Mouse (Mus musculus) forebrain, embryonic 14.5 days (tissue): ENCODE measurements around the gene Helz2. TPM values are rescaled to one million over a fixed set of nuclear protein-coding genes. Genes with fewer than 3 reads are reported as not detected.

ENCODE experiments used
- ATAC-seq: fragments of 200-750 bp; cut with Nextera tagmentation; 2 replicates; pipeline ENCODE4 v1.8.0; 2017; ENCODE audit warnings: mild to moderate bottlenecking, moderate library complexity
- DNase-seq: peaks from one replicate; pipeline ENCODE4 v3.0.0-alpha.2; 2015; ENCODE audit warnings: low spot score
- H3K27ac ChIP-seq: fragments of 300-500 bp; sonication (generic); 2 replicates; pipeline ENCODE4 v1.5.1; 2014; ENCODE audit warnings: low read depth, mild to moderate bottlenecking, control low read depth, low read length, moderate library complexity
- H3K27me3 ChIP-seq: fragments of 300-500 bp; sonication (generic); replicated peaks from 2 replicates; pipeline ENCODE4 v1.6.1; 2014; ENCODE audit warnings: low read length, control low read depth, mixed read lengths; ENCODE audit not compliant: control insufficient read depth, insufficient read depth
- H3K36me3 ChIP-seq: fragments of 300-500 bp; sonication (generic); 2 replicates; pipeline ENCODE4 v1.6.1; 2014; ENCODE audit warnings: low read length, control low read depth; ENCODE audit not compliant: control insufficient read depth, insufficient read depth
- H3K4me1 ChIP-seq: fragments of 300-500 bp; sonication (generic); 2 replicates; pipeline ENCODE4 v1.6.1; 2014; ENCODE audit warnings: antibody characterized with exemption, low read length, control low read depth; ENCODE audit not compliant: control insufficient read depth, insufficient read depth
- H3K4me2 ChIP-seq: fragments of 300-500 bp; sonication (generic); 2 replicates; pipeline ENCODE4 v1.6.1; 2014; ENCODE audit warnings: mild to moderate bottlenecking, control low read depth, low read length
- H3K4me3 ChIP-seq: fragments of 300-500 bp; sonication (generic); 2 replicates; pipeline ENCODE4 v1.5.1; 2014; ENCODE audit warnings: low read depth, low read length, control low read depth
- H3K9ac ChIP-seq: fragments of 300-500 bp; sonication (generic); 2 replicates; pipeline ENCODE4 v1.6.1; 2014; ENCODE audit warnings: mild to moderate bottlenecking, low read length, control low read depth, moderate library complexity
- H3K9me3 ChIP-seq: fragments of 300-500 bp; sonication (generic); replicated peaks from 2 replicates; pipeline ENCODE4 v1.6.1; 2016; ENCODE audit warnings: low read length, control low read depth, mixed read lengths; ENCODE audit not compliant: control insufficient read depth
- WGBS: fragments of 180-500 bp; shearing (Covaris S2); extraction: QIAGEN DNeasy Blood & Tissue Kit; methylation state at CpG from one replicate; pipeline ENCODE4 v1.1.7; 2014; 5-methylcytosine and 5-hydroxymethylcytosine counted together
- polyA plus RNA-seq: library from polyadenylated mRNA; unstranded; fragments of >200 nt; fragmentation: Nextera tagmentation; extraction: Ambion mirVana; gene quantifications from 2 replicates; pipeline ENCODE4 v1.2.1, GENCODE M21; 2014

The Helz2 gene
- polyA plus RNA-seq, 1 experiment from 2014 or later: 0.33 TPM

GRCm38 (mm10) chr2:181216037-181216436 lies 25.8 kb downstream of the Helz2 start:
- H3K4me2 ChIP-seq: no peak overlapping the region
- no peak overlapping the region for H3K4me3 ChIP-seq
- H3K27me3 ChIP-seq: peaks cover 26% of the 10 kb centered on the region
- peaks cover 11% of the 10 kb centered on the region; the same call in 1 of the 2 replicates for H3K4me1 ChIP-seq
- no peak overlapping the region for H3K9ac ChIP-seq
- WGBS: 92% methylated on average over 6 of the region's 6 CpGs
- ATAC-seq (no peak), DNase-seq (no peak)
- H3K27ac ChIP-seq: no peak overlapping the region
- H3K9me3 ChIP-seq: no peaks in the 10 kb centered on the region
- H3K36me3 ChIP-seq: no peaks in the 10 kb centered on the region

- no peaks in the 10 kb centered on the region for H3K36me3 ChIP-seq
- H3K4me3 ChIP-seq: peak within 1 kb of the TSS; percentile 16
- peaks cover 26% of the 10 kb centered on the region for H3K27me3 ChIP-seq
- H3K4me2 ChIP-seq: peak within 1 kb of the TSS; percentile 39
- under 1% methylated on average over 17 of the region's 17 CpGs for WGBS
- H3K27ac ChIP-seq: no peak within 1 kb of the TSS
- H3K9ac ChIP-seq: peak within 1 kb of the TSS; percentile 32; the same call in 1 of the 2 replicates
- H3K4me1 ChIP-seq: 0 out of 2 replicates have a peak, but pooled peaks cover 3% of the 10 kb centered on the region
- ATAC-seq (no peak), DNase-seq (no peak)
- no peaks in the 10 kb centered on the region for H3K9me3 ChIP-seq
These were observed 28.8 kb downstream of the Helz2 start, which contains the start of gene Srms for GRCm38 (mm10) chr2:181213021-181213445. TSS of gene Srms (minus strand) at chr2:181213185.

- H3K4me2 ChIP-seq: peak overlapping the region; percentile 39
- H3K4me1 ChIP-seq: 0 out of 2 replicates have a peak, but pooled peaks cover 3% of the 10 kb centered on the region
- peak overlapping the region; percentile 32; the same call in 1 of the 2 replicates for H3K9ac ChIP-seq
- DNase-seq (no peak), ATAC-seq (no peak)
- no peaks in the 10 kb centered on the region for H3K9me3 ChIP-seq
- peak overlapping the region; percentile 16 for H3K4me3 ChIP-seq
- H3K27me3 ChIP-seq: peaks cover 26% of the 10 kb centered on the region
- H3K27ac ChIP-seq: no peak overlapping the region
- H3K36me3 ChIP-seq: no peaks in the 10 kb centered on the region
- WGBS: 2% methylated on average over 34 of the region's 34 CpGs
These were observed 29.3 kb downstream of the Helz2 start for GRCm38 (mm10) chr2:181212389-181213020.

- H3K36me3 ChIP-seq: no peaks in the 10 kb centered on the region
- no peak overlapping the region for H3K4me3 ChIP-seq
- no peaks in the 10 kb centered on the region for H3K4me1 ChIP-seq
- H3K9ac ChIP-seq: no peak overlapping the region
- H3K9me3 ChIP-seq: no peaks in the 10 kb centered on the region
- no peak for DNase-seq
- H3K27me3 ChIP-seq: no peaks in the 10 kb centered on the region; the same call in 1 of the 2 replicates
- no peak overlapping the region for H3K4me2 ChIP-seq
- ATAC-seq: no peak
- 80% methylated on average over 9 of the region's 9 CpGs for WGBS
- no peak overlapping the region for H3K27ac ChIP-seq
These were observed 35.7 kb downstream of the Helz2 start for GRCm38 (mm10) chr2:181206118-181206517.

- H3K4me2 ChIP-seq: no peak overlapping the region
- no peak overlapping the region for H3K27ac ChIP-seq
- H3K4me3 ChIP-seq: no peak overlapping the region
- H3K9me3 ChIP-seq: no peaks in the 10 kb centered on the region
- no peak overlapping the region for H3K9ac ChIP-seq
- 85% methylated on average over 5 of the region's 5 CpGs for WGBS
- H3K36me3 ChIP-seq: no peaks in the 10 kb centered on the region
- H3K4me1 ChIP-seq: no peaks in the 10 kb centered on the region
- ATAC-seq: no peak
- DNase-seq: no peak
- H3K27me3 ChIP-seq: no peaks in the 10 kb centered on the region
These were observed 36.1 kb downstream of the Helz2 start for GRCm38 (mm10) chr2:181205678-181206077.

- H3K4me2 ChIP-seq: no peak overlapping the region
- 78% methylated on average over 6 of the region's 6 CpGs for WGBS
- ATAC-seq (no peak), DNase-seq (no peak)
- H3K36me3 ChIP-seq: no peaks in the 10 kb centered on the region
- H3K27ac ChIP-seq: no peak overlapping the region
- H3K4me1 ChIP-seq: no peaks in the 10 kb centered on the region
- no peak overlapping the region for H3K4me3 ChIP-seq
- no peaks in the 10 kb centered on the region for H3K9me3 ChIP-seq
- no peak overlapping the region for H3K9ac ChIP-seq
- no peaks in the 10 kb centered on the region for H3K27me3 ChIP-seq
These were observed 38.9 kb downstream of the Helz2 start for GRCm38 (mm10) chr2:181202886-181203285.

- no peak for ATAC-seq
These were observed 39.4 kb downstream of the Helz2 start, which contains the start of gene Ptk6 for GRCm38 (mm10) chr2:181202422-181202821. TSS of gene Ptk6 (minus strand) at chr2:181202789.

GRCm38 (mm10) chr2:181201606-181202005 lies 40.2 kb downstream of the Helz2 start:
- H3K4me2 ChIP-seq: no peak overlapping the region
- no peak overlapping the region for H3K4me3 ChIP-seq
- no peaks in the 10 kb centered on the region for H3K9me3 ChIP-seq
- no peak for DNase-seq
- H3K9ac ChIP-seq: no peak overlapping the region
- no peak for ATAC-seq
- H3K4me1 ChIP-seq: no peaks in the 10 kb centered on the region
- H3K27me3 ChIP-seq: no peaks in the 10 kb centered on the region
- 81% methylated on average over 3 of the region's 3 CpGs for WGBS
- H3K36me3 ChIP-seq: no peaks in the 10 kb centered on the region
- no peak overlapping the region for H3K27ac ChIP-seq

More at GRCm38 (mm10) chr2:181202422-181202821, 39.4 kb downstream of the Helz2 start, which contains the start of gene Ptk6:
- 81% methylated on average over 3 of the region's 3 CpGs for WGBS
- DNase-seq: no peak
- Histone ChIP-seq H3K4me1 (no peaks in the 10 kb centered on the region), H3K9me3 (no peaks in the 10 kb centered on the region), H3K4me3 (no peak within 1 kb of the TSS), H3K36me3 (no peaks in the 10 kb centered on the region), H3K9ac (no peak within 1 kb of the TSS), H3K27me3 (no peaks in the 10 kb centered on the region), H3K4me2 (no peak within 1 kb of the TSS), H3K27ac (no peak within 1 kb of the TSS)

- DNase-seq: no peak
- Histone ChIP-seq H3K4me1 (no peaks in the 10 kb centered on the region), H3K27me3 (no peaks in the 10 kb centered on the region), H3K27ac (no peak overlapping the region), H3K4me2 (no peak overlapping the region), H3K9ac (no peak overlapping the region), H3K36me3 (no peaks in the 10 kb centered on the region), H3K4me3 (no peak overlapping the region), H3K9me3 (no peaks in the 10 kb centered on the region)
- no peak for ATAC-seq
- 89% methylated on average over 4 of the region's 4 CpGs for WGBS
These were observed 45.1 kb downstream of the Helz2 start for GRCm38 (mm10) chr2:181196628-181197300.
